Mouse (Mus musculus): ENCODE measurements around the gene Btbd1.

DNA sequence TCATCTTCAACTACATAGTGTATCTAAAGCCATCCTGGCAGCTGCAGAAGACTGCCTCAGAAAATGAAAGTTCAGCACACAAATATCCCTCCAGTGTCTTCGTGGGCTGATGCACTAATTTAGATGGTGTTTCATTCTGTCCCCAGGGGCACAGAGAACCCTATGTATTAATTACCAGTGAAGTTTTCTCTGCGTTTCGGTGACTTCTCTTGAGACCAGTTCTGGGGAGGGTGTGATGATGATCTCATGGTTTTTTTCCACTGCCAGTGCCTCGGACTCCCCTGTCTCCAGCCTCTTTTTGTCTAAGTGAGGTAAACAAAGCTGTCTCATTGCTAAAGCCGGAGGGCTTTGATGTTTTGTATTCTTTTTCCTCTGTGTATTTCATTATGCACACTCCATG lies 53.9 kb downstream of the Btbd1 start:
- TF ChIP-seq CTCF (IDR thresholded peaks at IDR 0.05; ENCODE audit: insufficient read depth, low read depth, low read length) (no peak), POLR2A (IDR thresholded peaks at IDR 0.05; ENCODE audit: insufficient read depth, low read depth, low read length) (no peak)
